Mouse (Mus musculus): ENCODE measurements around the gene Kcnk3. TPM values are rescaled to one million over a fixed set of nuclear protein-coding genes. Genes with fewer than 3 reads are reported as not detected.

Gene Kcnk3
- polyA plus RNA-seq, 1 experiment from 2014 or later = 35.7 TPM

- H3K36me3 ChIP-seq (ENCODE audit: insufficient read depth, low read length) = no peaks in the 10 kb centered on the region
- no peaks in the 10 kb centered on the region for H3K4me1 ChIP-seq (ENCODE audit: insufficient read depth, low read depth, low read length)
- no peaks in the 10 kb centered on the region for H3K27me3 ChIP-seq (replicated peaks; ENCODE audit: insufficient read depth, low read length)
- ATAC-seq (no peak), DNase-seq (ENCODE audit: low spot score) (no peak)
- 79% methylated on average over 3 of the region's 3 CpGs for WGBS
- TF ChIP-seq CTCF (IDR thresholded peaks at IDR 0.05) (no peak), EP300 (IDR thresholded peaks at IDR 0.05) (no peak)
- H3K9me3 ChIP-seq (ENCODE audit: low read length) = no peaks in the 10 kb centered on the region
- no peak overlapping the region for H3K27ac ChIP-seq (ENCODE audit: low read length)
- no peak overlapping the region for H3K4me2 ChIP-seq (replicated peaks; ENCODE audit: low read depth, low read length)
- H3K4me3 ChIP-seq (ENCODE audit: low read depth, low read length) = no peak overlapping the region
- no peak overlapping the region for H3K9ac ChIP-seq (replicated peaks; ENCODE audit: low read depth)
These were observed 81.5 kb downstream of the Kcnk3 start for GRCm38 (mm10) chr5:30669496-30669830.

- 0 out of 2 replicates have a peak, but pooled peaks cover 3% of the 10 kb centered on the region for H3K36me3 ChIP-seq (ENCODE audit: insufficient read depth, low read length)
These were observed 82.1 kb downstream of the Kcnk3 start for GRCm38 (mm10) chr5:30670091-30670490.

GRCm38 (mm10) chr5:30674001-30674400, 86.0 kb downstream of the Kcnk3 start:
- Histone ChIP-seq H3K9me3 (ENCODE audit: low read length) (no peaks in the 10 kb centered on the region), H3K27me3 (replicated peaks; ENCODE audit: insufficient read depth, low read length) (no peaks in the 10 kb centered on the region), H3K4me2 (replicated peaks; ENCODE audit: low read depth, low read length) (no peak overlapping the region), H3K4me1 (ENCODE audit: insufficient read depth, low read depth, low read length) (no peaks in the 10 kb centered on the region), H3K4me3 (ENCODE audit: low read depth, low read length) (no peak overlapping the region), H3K27ac (ENCODE audit: low read length) (no peak overlapping the region), H3K36me3 (ENCODE audit: insufficient read depth, low read length) (0 out of 2 replicates have a peak, but pooled peaks cover 3% of the 10 kb centered on the region), H3K9ac (replicated peaks; ENCODE audit: low read depth) (no peak overlapping the region)
- TF ChIP-seq EP300 (IDR thresholded peaks at IDR 0.05) = no peak
- no peak for TF ChIP-seq CTCF (IDR thresholded peaks at IDR 0.05)
- 62% methylated on average over 7 of the region's 7 CpGs for WGBS
- DNase-seq (ENCODE audit: low spot score) (no peak), ATAC-seq (no peak)

More at GRCm38 (mm10) chr5:30670091-30670490, 82.1 kb downstream of the Kcnk3 start:
- Histone ChIP-seq H3K4me2 (replicated peaks; ENCODE audit: low read depth, low read length) (no peak overlapping the region), H3K9ac (replicated peaks; ENCODE audit: low read depth) (no peak overlapping the region), H3K4me3 (ENCODE audit: low read depth, low read length) (no peak overlapping the region), H3K27ac (ENCODE audit: low read length) (no peak overlapping the region), H3K27me3 (replicated peaks; ENCODE audit: insufficient read depth, low read length) (no peaks in the 10 kb centered on the region), H3K4me1 (ENCODE audit: insufficient read depth, low read depth, low read length) (no peaks in the 10 kb centered on the region), H3K9me3 (ENCODE audit: low read length) (no peaks in the 10 kb centered on the region)
- TF ChIP-seq CTCF (IDR thresholded peaks at IDR 0.05) (no peak), EP300 (IDR thresholded peaks at IDR 0.05) (no peak)
- ATAC-seq (no peak), DNase-seq (ENCODE audit: low spot score) (no peak)
- 81% methylated on average over 7 of the region's 7 CpGs for WGBS

Small RNAs within 50 kb of the gene (microRNA-seq; reads per million reads assigned to microRNA genes)
- gene Mir5625 = not detected

Other genes starting within 250 kb of the Kcnk3 start
- gene Otof, start 126.2 kb upstream of the Kcnk3 start, polyA plus RNA-seq (2015; fragmentation: Nextera tagmentation; extraction: Ambion mirVana) = 0.10 and 0.12 TPM in 2 replicates
- 21.7 and 23.9 TPM in 2 replicates for gene 1700001C02Rik, start 122.1 kb upstream of the Kcnk3 start, polyA plus RNA-seq (2015; fragmentation: Nextera tagmentation; extraction: Ambion mirVana)
- gene Cib4, start 42.3 kb upstream of the Kcnk3 start, polyA plus RNA-seq (2015; fragmentation: Nextera tagmentation; extraction: Ambion mirVana) = 0.26 TPM in 1 of 2 replicates, not detected in the other
- 30.1 and 34.5 TPM in 2 replicates for gene Slc35f6, start 59.8 kb downstream of the Kcnk3 start, polyA plus RNA-seq (2015; fragmentation: Nextera tagmentation; extraction: Ambion mirVana)
- gene Cenpa, start 78.6 kb downstream of the Kcnk3 start, polyA plus RNA-seq (2015; fragmentation: Nextera tagmentation; extraction: Ambion mirVana) = 24.4 and 25.5 TPM in 2 replicates
- gene Dpysl5, start 123.4 kb downstream of the Kcnk3 start, polyA plus RNA-seq (2015; fragmentation: Nextera tagmentation; extraction: Ambion mirVana) = 1.4 and 1.6 TPM in 2 replicates
- gene Mapre3, start 226.5 kb downstream of the Kcnk3 start, polyA plus RNA-seq (2015; fragmentation: Nextera tagmentation; extraction: Ambion mirVana) = 23.2 and 27.2 TPM in 2 replicates

Measured in lung, postnatal 0 days (tissue).